Mouse (Mus musculus): Measurements from ENCODE around the gene Nek1.

Nek1 gene

DNA sequence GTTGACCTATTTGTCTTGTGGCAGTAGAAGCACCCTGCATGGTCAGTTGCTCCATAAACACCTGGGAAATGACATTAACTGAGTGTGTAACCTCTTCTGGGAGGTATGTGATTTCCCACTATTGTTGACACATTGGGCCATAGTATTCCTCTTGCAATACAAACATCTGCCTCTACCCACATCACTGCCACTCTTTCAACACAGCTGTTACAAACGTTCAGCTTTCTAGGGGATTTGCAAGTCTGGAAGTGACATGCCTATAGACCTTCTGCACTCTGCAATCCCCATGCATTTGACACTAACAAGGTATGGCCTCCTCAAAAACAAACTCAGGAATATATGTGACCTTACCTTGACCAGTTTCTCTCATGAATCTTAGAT, 169.2 kb downstream of the Nek1 start:
- no peak for DNase-seq

DNA sequence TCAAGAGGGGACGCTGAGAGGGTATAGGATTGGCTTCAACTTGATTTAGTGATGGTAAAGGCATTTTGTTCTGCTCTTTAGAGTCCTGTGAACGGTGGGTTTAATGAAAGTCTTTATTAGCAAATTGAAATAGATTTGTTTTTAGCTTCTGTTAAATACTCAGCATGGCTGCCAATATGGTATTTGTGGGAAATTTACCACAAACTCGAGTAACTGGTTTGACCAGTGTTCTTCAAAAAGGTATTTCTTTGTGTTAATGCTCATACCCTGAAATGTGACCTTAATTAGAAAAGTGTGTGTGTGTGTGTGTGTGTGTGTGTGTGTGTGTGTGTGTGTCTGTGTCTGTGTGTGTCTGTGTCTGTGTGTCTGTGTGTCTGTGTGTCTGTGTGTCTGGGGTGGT, 178.6 kb downstream of the Nek1 start:
- no peak for DNase-seq

DNA sequence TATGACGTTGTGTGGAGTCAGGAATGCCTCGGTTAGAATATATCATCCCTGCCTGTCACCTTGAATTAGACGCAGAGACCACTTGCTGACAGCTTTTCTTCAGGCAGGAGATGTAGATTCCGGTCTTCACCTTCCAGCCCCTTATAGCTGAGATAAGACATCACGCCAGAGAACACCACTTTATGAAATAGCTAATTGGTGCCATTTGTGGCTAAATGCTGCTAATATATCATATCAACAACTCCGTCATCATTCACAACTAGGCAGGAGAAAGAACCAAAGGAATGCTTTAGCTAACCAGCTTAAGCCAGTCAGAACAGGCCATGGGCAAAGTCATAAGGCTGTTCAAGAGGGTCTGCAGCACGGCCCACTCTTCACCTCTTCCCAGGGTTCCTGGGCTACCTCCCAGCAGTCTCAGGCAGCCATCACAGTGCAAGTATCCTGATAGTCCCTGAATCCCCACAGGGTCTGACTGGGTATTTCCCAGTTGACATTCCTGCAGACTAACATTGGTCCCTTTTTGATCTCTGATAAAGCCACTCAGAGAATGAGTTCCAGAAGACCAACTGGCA, 181.0 kb downstream of the Nek1 start:
- DNase-seq: no peak

DNA sequence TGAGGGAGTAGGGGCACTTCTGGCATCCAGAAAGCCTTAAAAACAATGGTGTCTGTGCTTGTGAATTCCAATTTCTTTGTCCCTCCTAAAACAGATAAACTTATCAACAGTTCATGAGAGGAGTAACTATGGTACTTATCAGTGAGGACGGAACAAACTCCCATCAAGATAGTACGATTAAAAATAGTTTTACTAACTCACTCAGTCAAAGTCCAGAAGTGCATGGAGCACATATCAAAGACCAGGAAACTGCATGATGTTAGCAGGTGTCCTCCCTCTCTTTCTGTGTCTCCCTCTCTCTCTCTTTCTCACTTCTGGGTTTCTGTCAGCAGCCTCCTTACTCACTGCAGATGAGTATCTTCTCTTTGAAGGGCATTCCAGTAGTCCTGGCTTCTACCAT, 182.9 kb downstream of the Nek1 start:
- no peak for DNase-seq

DNA sequence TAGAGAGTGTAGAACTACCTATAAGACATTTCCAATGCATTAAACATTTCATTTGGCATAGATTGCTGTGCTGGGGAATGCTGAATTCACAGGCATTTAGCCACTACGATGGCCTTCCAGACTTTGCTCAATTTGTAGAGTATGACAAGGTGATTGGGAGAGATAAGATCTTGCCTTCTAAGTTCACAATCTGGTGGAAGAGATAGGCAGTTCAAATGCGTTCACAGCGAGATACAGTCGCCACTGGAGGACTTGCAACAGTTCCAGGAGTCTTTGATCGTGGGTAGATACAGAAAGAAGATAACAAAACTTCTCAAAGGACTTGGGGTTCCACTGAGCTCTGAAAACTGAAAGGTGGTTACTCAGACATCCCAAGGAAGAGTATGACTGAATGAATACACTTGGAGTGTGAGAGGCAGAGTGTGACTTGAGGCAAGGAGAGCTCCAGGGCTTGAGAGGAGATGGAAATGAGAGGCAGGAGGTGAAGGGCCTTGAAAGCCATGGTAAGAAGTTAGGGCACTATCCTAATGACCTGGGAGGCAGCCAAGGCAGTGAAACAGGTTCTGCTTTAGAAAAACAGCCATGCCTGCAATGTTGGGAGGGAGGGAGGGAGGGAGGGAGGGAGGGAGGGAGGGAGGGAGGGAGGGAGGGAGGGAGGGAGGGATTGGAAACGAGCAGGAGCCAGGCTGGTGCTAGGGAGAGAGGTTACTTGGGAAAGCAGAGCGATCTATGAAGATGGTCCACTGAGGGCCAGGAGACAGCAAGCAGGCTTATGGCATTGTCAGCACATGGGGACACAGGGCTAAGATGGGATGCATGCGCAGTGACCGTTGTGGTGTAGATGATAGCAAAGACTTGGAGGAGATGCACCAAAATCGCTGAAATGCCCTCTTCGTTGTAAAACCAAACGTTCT, 184.9 kb downstream of the Nek1 start:
- DNase-seq: no peak

DNA sequence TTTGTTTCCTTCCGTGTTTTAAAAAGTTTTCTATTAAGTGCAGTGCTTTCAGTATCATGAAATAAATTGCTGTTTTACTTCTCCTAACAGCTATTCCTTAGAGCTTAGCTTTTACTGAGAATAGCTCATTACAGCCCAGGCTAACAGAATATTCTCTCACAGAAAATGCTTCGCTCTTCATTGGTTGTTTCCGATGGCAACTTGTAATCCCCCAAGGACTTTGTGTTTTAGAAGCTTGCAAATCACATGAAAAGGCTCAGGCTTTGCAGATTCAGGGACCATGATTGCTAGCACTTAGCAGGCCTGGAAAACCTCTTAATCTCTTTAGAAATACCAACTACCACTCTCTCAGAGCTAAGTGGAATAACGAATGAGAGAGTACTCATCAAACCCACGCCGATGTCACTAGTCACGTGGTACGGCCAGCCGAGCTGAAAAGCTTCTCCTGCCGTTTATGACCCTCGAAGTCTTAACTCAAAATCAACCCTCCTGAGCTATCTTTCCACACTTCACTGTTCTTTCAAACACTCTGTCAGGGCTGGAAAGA, 185.7 kb downstream of the Nek1 start:
- DNase-seq: no peak
